Mouse (Mus musculus) hindbrain, embryonic 10.5 days (tissue): Measurements from ENCODE around the gene Nps. TPM values are rescaled to one million over a fixed set of nuclear protein-coding genes. Genes with fewer than 3 reads are reported as not detected.
"Not testable (repeated sequence)": the region's sequence is repeated elsewhere in the genome, so short reads cannot be mapped to it uniquely, and the experiment has no call there.

Experiments
- DNase-seq: peaks from one replicate; pipeline ENCODE4 v3.0.0-alpha.2; 2017; ENCODE audit warnings: low spot score
- H3K27ac ChIP-seq: fragments of 300-500 bp; sonication (generic); 2 replicates; pipeline ENCODE4 v1.5.1; 2016; ENCODE audit warnings: mild to moderate bottlenecking, moderate library complexity
- H3K27me3 ChIP-seq: fragments of 300-500 bp; sonication (generic); 2 replicates; pipeline ENCODE4 v1.6.1; 2016; ENCODE audit warnings: mild to moderate bottlenecking; ENCODE audit not compliant: poor library complexity, insufficient read depth, severe bottlenecking
- H3K36me3 ChIP-seq: fragments of 300-500 bp; sonication (generic); 2 replicates; pipeline ENCODE4 v1.6.1; 2016; ENCODE audit warnings: mild to moderate bottlenecking, moderate library complexity
- H3K4me1 ChIP-seq: fragments of 300-500 bp; sonication (generic); replicated peaks from 2 replicates; pipeline ENCODE4 v1.6.1; 2016; ENCODE audit warnings: mild to moderate bottlenecking
- H3K4me3 ChIP-seq: fragments of 300-500 bp; sonication (generic); 2 replicates; pipeline ENCODE4 v1.5.1; 2016; ENCODE audit warnings: mild to moderate bottlenecking, moderate library complexity
- H3K9me3 ChIP-seq: fragments of 300-500 bp; sonication (generic); 2 replicates; pipeline ENCODE4 v1.6.1; 2016; ENCODE audit warnings: mild to moderate bottlenecking, moderate library complexity
- WGBS: fragments of 180-500 bp; shearing (Covaris S2); methylation state at CpG from one replicate; pipeline ENCODE4 v1.1.7; 2016; 5-methylcytosine and 5-hydroxymethylcytosine counted together
- polyA plus RNA-seq: library from polyadenylated mRNA; unstranded; fragments of >200 nt; fragmentation: Nextera tagmentation; extraction: Ambion mirVana; gene quantifications from 2 replicates; pipeline ENCODE4 v1.2.1, GENCODE M21; 2016

The Nps gene
- polyA plus RNA-seq = not detected in 2 replicates

DNA sequence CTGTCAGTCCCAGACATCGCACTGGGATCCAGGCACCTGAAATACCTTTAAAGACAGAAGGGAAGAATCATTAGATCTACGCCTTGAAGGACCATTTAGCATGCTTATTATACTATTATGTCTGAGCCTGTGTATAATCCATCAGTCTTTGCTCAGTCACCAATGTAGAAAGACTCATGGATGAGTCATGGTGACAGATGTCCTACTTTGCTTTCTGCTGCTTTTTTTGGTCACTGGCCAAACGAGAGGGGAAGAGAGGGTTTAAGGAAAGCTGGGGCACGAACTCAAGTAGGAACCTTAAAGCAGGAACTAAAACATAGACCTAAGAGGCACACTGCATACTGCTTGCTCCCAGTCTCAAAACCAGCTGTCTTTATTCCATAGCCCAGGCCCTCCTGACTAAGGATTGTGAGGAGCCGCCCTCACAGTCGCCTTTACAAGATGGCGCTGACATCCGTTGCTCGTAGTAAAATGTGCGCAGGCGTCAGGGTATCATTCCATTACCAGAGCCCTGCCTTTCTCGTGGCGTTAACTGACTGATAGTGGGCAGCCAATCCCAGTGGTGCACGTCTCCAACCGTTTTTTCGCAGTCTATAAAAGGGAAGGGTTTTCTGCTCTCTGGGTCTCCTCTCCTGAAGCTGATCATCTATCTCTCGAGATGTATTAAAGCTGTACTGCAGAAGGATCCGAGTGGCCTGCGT lies at the start of gene Nps:
Gene Nps, plus strand, starts transcription at position 651 of the 701 bp plus-strand sequence.
- not testable (repeated sequence) for H3K27ac ChIP-seq, H3K4me3 ChIP-seq, H3K4me1 ChIP-seq, H3K9me3 ChIP-seq, H3K36me3 ChIP-seq, H3K27me3 ChIP-seq, DNase-seq
- WGBS = 91% methylated on average over 19 of the region's 19 CpGs

DNA sequence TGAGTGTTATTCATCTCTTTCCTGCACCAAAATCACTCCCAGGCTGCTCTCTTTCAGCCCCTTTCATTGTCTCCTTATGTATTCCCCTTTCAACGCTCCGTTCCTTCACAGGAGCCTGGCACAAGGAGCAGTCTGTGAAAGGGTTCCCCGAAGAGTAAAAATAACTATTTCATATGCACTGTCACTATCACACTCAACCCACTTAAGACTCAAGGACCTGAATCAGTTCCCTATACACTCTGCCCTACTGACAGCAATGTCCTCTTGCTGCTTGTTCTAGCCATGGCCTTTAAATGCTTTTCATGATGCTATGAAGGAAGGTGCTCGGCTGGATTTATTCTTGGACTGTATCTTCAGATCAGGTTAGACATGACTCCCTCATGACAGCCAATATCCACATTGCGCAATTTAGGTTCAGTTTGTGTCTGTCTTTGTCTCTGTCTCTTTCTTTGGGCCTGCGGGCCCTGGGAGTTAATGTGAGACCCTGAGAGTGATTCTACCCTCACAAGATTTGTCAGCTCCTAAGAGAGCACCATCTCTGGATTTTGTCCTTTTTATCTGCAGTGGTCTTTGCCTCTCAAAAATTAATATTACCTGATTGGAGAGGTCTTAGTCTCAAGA lies 49.4 kb upstream of the Nps start:
- no peaks in the 10 kb centered on the region for H3K27me3 ChIP-seq
- no peaks in the 10 kb centered on the region for H3K4me1 ChIP-seq
- H3K4me3 ChIP-seq = no peak overlapping the region
- no peak overlapping the region for H3K27ac ChIP-seq
- H3K36me3 ChIP-seq = no peaks in the 10 kb centered on the region
- no peak for DNase-seq
- 89% methylated on average over 6 of the region's 6 CpGs for WGBS
- H3K9me3 ChIP-seq = no peaks in the 10 kb centered on the region

DNA sequence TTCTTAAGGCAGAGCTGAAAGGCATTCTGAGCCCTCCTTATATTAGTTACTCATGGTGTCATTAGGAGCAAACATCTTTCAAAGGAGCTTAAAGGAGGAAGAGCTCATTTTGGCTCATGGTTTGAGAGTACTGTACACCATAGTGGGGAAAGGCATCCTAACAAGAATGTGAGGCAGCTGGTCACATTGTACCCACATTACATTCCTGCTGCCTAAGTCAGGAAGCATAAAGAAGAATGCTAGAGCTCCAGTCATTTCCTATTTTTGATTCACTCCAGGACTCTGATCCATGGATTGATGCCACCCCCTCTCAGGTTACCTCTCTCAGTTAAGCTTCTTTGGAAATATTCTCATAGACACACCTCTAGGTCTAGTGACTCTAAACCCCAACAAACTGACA lies 48.2 kb upstream of the Nps start:
- DNase-seq = no peak
- Histone ChIP-seq H3K9me3 (no peaks in the 10 kb centered on the region), H3K27me3 (no peaks in the 10 kb centered on the region), H3K27ac (no peak overlapping the region), H3K4me3 (no peak overlapping the region), H3K4me1 (no peaks in the 10 kb centered on the region), H3K36me3 (no peaks in the 10 kb centered on the region)

DNA sequence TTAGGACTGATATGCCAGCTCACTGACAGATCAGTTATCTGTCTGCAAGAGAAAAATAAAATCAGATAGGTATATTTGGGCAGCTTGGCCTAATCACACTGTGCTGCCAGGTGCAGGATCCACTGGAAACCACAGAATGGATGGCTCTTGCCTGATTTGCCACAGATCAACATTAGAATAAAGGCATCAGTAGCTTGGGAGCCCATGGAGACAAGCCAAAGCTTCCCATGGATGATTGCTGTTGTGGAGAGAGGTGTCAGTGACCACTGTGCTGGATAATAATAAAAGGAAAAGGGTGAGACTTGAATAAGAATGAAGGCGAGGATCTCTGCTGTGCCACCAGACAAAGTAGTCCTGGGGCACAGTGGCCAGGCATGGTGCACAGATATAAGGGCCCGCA lies 47.7 kb upstream of the Nps start:
- DNase-seq = no peak
- Histone ChIP-seq H3K27me3 (no peaks in the 10 kb centered on the region), H3K9me3 (no peaks in the 10 kb centered on the region), H3K4me3 (no peak overlapping the region), H3K36me3 (no peaks in the 10 kb centered on the region), H3K27ac (no peak overlapping the region), H3K4me1 (no peaks in the 10 kb centered on the region)
- WGBS = 87% methylated on average over 2 of the region's 2 CpGs

DNA sequence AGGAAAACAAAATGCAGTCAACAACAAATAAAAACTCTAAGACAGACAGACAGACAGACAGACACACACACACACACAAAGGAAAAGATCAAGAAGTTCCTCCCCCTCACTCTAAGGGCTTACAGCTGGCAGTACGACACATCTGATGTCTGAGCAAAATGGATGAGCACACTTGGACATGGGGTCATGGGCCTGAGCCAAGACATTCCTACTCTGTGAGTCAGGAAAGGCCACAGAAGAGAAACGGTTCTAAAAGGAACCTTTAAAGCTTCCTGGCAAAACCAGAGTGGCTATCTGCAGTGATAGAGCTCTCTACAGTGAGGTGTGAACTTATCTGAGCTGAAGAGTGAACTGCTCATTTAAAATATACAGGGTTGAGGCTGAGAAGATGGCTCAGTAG lies 46.0 kb upstream of the Nps start:
- DNase-seq = no peak
- no peaks in the 10 kb centered on the region for H3K9me3 ChIP-seq

DNA sequence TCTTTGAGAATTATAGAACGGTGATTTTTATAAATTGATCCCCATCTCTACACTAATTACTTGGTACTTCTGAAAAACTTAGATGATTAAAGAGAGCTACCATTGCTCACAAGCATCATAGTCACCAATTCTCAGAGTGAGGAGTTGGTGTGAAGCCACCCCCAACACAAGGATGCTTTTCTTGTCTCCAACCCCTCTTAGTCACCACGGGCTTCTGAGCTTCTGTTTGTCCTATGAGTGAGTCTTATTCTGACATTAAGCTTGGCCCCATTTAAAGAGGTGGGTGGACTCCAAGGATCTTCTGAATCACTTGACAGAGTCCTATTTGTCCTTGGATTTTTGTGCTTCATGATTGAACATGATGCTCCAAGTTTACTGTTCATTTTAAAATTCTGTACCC lies 37.0 kb upstream of the Nps start:
- no peaks in the 10 kb centered on the region for H3K36me3 ChIP-seq
- WGBS = 88% methylated on average over 2 of the region's 2 CpGs
- H3K9me3 ChIP-seq = no peaks in the 10 kb centered on the region
- DNase-seq = no peak
- H3K27ac ChIP-seq = no peak overlapping the region
- no peaks in the 10 kb centered on the region for H3K27me3 ChIP-seq
- no peak overlapping the region for H3K4me3 ChIP-seq
- no peaks in the 10 kb centered on the region for H3K4me1 ChIP-seq

More for the DNA sequence above, 46.0 kb upstream of the Nps start:
- 81% methylated on average over 2 of the region's 2 CpGs for WGBS
- H3K4me1 ChIP-seq = no peaks in the 10 kb centered on the region
- H3K27ac ChIP-seq = no peak overlapping the region
- H3K4me3 ChIP-seq = no peak overlapping the region
- H3K36me3 ChIP-seq = no peaks in the 10 kb centered on the region
- no peaks in the 10 kb centered on the region for H3K27me3 ChIP-seq

DNA sequence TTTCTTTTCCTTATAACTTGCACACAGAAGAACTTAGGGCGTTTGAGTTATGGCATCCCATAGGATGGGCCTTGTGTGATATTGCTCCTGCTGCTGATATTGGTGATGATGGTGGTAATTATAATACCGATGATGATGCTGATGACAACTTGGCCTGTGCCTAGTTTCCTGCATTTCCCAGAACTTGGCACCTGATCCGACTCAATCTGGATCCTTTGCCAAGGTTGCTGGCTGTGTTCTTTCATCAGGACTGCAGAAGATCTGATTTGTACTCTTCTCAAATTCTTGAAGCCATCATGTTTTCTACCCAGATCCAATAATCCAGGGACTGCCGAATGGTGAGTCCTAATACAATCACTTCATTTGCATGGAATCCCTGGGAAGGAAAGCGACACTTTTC lies 32.5 kb upstream of the Nps start:
- no peaks in the 10 kb centered on the region for H3K27me3 ChIP-seq
- no peak overlapping the region for H3K27ac ChIP-seq
- H3K36me3 ChIP-seq = no peaks in the 10 kb centered on the region
- no peak overlapping the region for H3K4me3 ChIP-seq
- 91% methylated on average over 5 of the region's 5 CpGs for WGBS
- H3K4me1 ChIP-seq = no peaks in the 10 kb centered on the region
- no peaks in the 10 kb centered on the region for H3K9me3 ChIP-seq
- no peak for DNase-seq

DNA sequence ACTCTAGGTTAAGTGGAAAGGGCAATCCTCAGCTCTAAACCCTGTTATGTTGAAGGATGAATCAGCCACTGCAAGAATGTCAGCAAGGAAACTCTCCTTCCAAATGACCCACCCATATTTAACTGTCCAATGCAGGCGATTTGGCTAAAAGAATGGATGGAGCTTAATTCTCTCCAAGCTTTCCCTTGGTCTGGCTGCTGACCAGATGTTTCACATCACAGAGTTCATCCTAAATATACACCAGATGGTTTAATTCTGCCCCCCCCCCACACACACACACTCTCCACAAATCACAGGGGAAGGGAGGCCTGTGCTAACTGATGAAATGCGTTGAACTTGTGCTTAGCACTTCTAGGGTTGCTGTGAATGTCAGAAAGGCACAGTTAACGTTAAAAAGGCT lies 21.4 kb upstream of the Nps start:
- DNase-seq = peak; percentile 22
- H3K9me3 ChIP-seq = no peaks in the 10 kb centered on the region

DNA sequence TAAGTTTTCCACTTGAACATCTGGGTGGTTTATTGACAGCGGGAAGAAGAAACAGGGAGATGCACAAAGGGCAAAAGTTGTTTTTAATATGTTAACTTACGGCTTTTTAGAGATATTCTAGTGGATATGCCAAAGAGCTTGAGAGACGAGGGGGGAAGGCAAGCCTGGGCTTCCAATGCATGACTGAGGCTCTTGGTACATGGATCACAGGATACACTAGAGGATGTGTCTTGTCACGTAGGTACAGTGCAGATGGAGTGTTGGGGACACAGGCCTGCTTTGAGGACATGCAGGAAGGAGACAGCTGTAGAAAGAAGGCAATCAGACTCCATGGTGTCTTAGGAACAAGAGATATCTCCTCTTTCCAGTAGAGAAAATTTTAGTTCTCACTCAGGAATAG lies 19.1 kb upstream of the Nps start:
- no peaks in the 10 kb centered on the region for H3K27me3 ChIP-seq
- 87% methylated on average over 4 of the region's 4 CpGs for WGBS
- DNase-seq = no peak
- no peaks in the 10 kb centered on the region for H3K9me3 ChIP-seq
- no peaks in the 10 kb centered on the region for H3K36me3 ChIP-seq
- no peak overlapping the region for H3K4me3 ChIP-seq
- no peak overlapping the region for H3K27ac ChIP-seq
- H3K4me1 ChIP-seq = 0 out of 2 replicates have a peak, but pooled peaks cover 6% of the 10 kb centered on the region

More for the DNA sequence above, 21.4 kb upstream of the Nps start:
- 0 out of 2 replicates have a peak, but pooled peaks cover 6% of the 10 kb centered on the region for H3K4me1 ChIP-seq
- 72% methylated on average over 3 of the region's 3 CpGs for WGBS
- H3K36me3 ChIP-seq = no peaks in the 10 kb centered on the region
- H3K27me3 ChIP-seq = no peaks in the 10 kb centered on the region
- H3K4me3 ChIP-seq = no peak overlapping the region
- no peak overlapping the region for H3K27ac ChIP-seq

DNA sequence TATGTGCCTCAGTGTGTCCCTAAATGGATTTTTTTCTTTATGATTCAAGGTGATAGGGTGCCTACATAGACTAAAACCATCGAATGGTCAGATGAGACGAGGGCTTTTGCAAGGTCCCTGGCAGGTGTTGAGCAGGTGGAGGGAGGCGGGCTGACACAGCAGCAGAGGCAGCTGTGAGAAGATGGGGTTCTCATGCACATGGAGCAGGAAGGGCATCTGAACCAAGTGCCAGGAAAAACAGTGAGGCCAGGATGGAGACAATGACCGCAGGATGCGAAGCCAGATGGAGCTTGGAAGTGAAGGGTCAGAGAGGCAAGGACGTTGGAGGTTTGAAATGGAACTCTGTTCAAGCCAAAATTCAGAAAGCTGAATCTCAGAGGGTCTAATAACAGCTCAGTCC lies 18.5 kb upstream of the Nps start:
- 86% methylated on average over 6 of the region's 6 CpGs for WGBS
- Histone ChIP-seq H3K36me3 (no peaks in the 10 kb centered on the region), H3K27ac (no peak overlapping the region), H3K27me3 (no peaks in the 10 kb centered on the region), H3K4me1 (0 out of 2 replicates have a peak, but pooled peaks cover 6% of the 10 kb centered on the region), H3K9me3 (no peaks in the 10 kb centered on the region), H3K4me3 (no peak overlapping the region)
- DNase-seq = no peak

DNA sequence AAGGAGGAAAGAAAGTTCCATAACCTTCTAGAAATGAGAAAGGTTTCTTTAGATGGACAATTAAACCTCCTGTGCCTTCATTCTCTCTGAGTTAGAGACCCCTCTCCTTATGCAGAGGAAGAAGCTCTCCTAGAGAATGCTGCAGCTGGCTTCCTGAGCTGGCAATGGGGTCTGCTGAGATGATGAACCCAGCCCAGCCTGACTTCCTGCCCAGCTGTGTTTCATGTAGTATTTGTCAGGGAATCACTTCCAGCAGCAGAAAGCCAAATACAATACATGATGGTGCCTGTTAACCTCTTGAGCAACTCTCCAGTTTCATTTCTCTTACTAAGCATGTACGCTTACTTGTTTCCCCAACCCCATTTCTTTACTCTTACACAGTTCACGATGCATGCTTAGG lies 17.9 kb upstream of the Nps start:
- no peak for DNase-seq
- Histone ChIP-seq H3K9me3 (no peaks in the 10 kb centered on the region), H3K27me3 (no peaks in the 10 kb centered on the region), H3K4me3 (no peak overlapping the region), H3K36me3 (no peaks in the 10 kb centered on the region), H3K27ac (no peak overlapping the region), H3K4me1 (0 out of 2 replicates have a peak, but pooled peaks cover 6% of the 10 kb centered on the region)
- WGBS = 90% methylated on average over 2 of the region's 2 CpGs

DNA sequence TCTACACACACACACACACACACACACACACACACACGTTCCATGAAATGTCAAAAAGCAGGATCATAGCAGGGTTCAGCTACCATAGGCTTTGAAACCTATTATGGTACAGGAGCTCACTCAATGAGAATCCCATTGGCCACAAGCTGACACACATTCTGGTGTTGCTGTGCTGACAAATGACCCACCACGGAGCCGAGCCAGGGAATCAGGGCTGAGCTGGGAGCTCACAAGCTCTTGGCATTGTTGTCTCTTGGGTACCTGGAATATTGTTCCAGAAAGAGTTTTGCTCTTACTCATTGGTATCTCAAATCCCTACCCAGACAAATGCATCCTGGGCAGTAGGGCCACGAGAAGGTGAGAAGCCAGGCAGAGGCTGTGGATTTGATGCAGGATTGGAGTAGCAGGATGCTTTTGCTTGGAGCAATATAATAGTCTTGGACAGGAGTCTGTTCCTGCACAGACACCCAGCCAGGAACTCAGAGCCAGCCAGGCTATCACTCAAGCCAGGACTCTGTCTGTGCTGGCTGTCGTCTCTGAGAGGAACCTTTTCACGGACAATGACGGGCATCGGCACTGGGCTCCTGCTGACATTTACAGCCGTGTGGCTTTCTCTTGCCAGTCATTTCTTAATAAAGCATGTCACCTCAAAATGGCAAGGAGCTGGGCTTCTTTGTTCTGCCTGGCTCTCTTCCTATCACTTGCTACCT lies 14.2 kb upstream of the Nps start:
- H3K9me3 ChIP-seq = no peaks in the 10 kb centered on the region
- H3K4me1 ChIP-seq = no peaks in the 10 kb centered on the region
- no peak for DNase-seq
- H3K27ac ChIP-seq = no peak overlapping the region
- 71% methylated on average over 9 of the region's 9 CpGs for whole genome bisulfite sequencing
- no peaks in the 10 kb centered on the region for H3K27me3 ChIP-seq
- H3K36me3 ChIP-seq = no peaks in the 10 kb centered on the region
- H3K4me3 ChIP-seq = no peak overlapping the region

DNA sequence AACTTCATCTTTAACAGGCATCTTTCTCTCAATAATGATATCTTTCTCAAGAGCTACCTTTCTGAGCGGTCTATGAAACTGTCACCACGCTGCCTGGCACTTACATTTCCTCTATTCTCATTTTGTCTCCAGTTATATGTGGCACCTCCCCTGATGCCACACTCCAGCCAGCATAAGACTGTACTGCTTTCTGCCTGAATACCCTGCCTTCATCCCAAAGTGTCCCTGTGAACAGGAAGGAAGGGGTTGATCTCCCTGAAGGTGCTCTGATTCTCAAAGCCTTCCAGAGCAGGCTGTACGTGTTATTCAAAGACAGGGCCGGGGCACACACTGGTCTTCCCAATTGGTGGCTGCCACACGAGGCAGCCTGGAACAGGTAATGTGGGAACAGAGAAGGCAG lies 12.1 kb upstream of the Nps start:
- no peaks in the 10 kb centered on the region for H3K4me1 ChIP-seq
- no peak overlapping the region for H3K27ac ChIP-seq
- DNase-seq = no peak
- H3K9me3 ChIP-seq = no peaks in the 10 kb centered on the region
- no peak overlapping the region for H3K4me3 ChIP-seq
- no peaks in the 10 kb centered on the region for H3K27me3 ChIP-seq
- 87% methylated on average over 5 of the region's 5 CpGs for WGBS
- H3K36me3 ChIP-seq = no peaks in the 10 kb centered on the region
